Mouse (Mus musculus) stomach, embryonic 15.5 days (tissue): ENCODE measurements at regions not wholly inside any gene's neighbourhood (a gene's known extent, or its start where the extent isn't known, plus 50 kb on each side); places are given as distances from the start of the nearest gene placed in this dataset.

ENCODE experiments used
- ATAC-seq: fragments of 200-750 bp; cut with Nextera tagmentation; 2 replicates; pipeline ENCODE4 v1.8.0; 2017; ENCODE audit warnings: low read depth, moderate number of reproducible peaks, moderate TSS enrichment; ENCODE audit not compliant: insufficient read depth, low FRiP score
- H3K27ac ChIP-seq: fragments of 300-500 bp; sonication (generic); 2 replicates; pipeline ENCODE4 v1.5.1; 2015; ENCODE audit warnings: mild to moderate bottlenecking, inconsistent platforms
- H3K27me3 ChIP-seq: fragments of 300-500 bp; sonication (generic); replicated peaks from 2 replicates; pipeline ENCODE4 v1.6.1; 2015; ENCODE audit warnings: inconsistent platforms
- H3K36me3 ChIP-seq: fragments of 300-500 bp; sonication (generic); 2 replicates; pipeline ENCODE4 v1.6.1; 2015; ENCODE audit warnings: inconsistent platforms
- H3K4me1 ChIP-seq: fragments of 300-500 bp; sonication (generic); 2 replicates; pipeline ENCODE4 v1.6.1; 2015; ENCODE audit warnings: inconsistent platforms
- H3K4me2 ChIP-seq: fragments of 300-500 bp; sonication (generic); 2 replicates; pipeline ENCODE4 v1.6.1; 2015; ENCODE audit warnings: mild to moderate bottlenecking, inconsistent platforms
- H3K4me3 ChIP-seq: fragments of 300-500 bp; sonication (generic); replicated peaks from 2 replicates; pipeline ENCODE4 v1.5.1; 2015; ENCODE audit warnings: inconsistent platforms
- H3K9ac ChIP-seq: fragments of 300-500 bp; sonication (generic); 2 replicates; pipeline ENCODE4 v1.6.1; 2015; ENCODE audit warnings: inconsistent platforms
- H3K9me3 ChIP-seq: fragments of 300-500 bp; sonication (generic); 2 replicates; pipeline ENCODE4 v1.6.1; 2016; ENCODE audit warnings: inconsistent platforms
- WGBS: fragments of 180-500 bp; shearing (Covaris S2); methylation state at CpG from one replicate; pipeline ENCODE4 v1.1.7; 2015; 5-methylcytosine and 5-hydroxymethylcytosine counted together

GRCm38 (mm10) chr13:71649031-71649430, 314.5 kb downstream of the Irx1 start:
- no peak overlapping the region for H3K27ac ChIP-seq
- no peak overlapping the region for H3K4me3 ChIP-seq
- H3K4me1 ChIP-seq, result no peaks in the 10 kb centered on the region
- H3K4me2 ChIP-seq, result no peak overlapping the region
- no peaks in the 10 kb centered on the region for H3K9me3 ChIP-seq
- no peak for ATAC-seq
- H3K36me3 ChIP-seq, result no peaks in the 10 kb centered on the region
- H3K9ac ChIP-seq, result no peak overlapping the region
- 78% methylated on average over 2 of the region's 2 CpGs for WGBS
- H3K27me3 ChIP-seq, result no peaks in the 10 kb centered on the region

GRCm38 (mm10) chr13:71631447-71631846, 332.1 kb downstream of the Irx1 start:
- no peak overlapping the region for H3K4me2 ChIP-seq
- no peaks in the 10 kb centered on the region for H3K9me3 ChIP-seq
- H3K27ac ChIP-seq, result no peak overlapping the region
- no peak overlapping the region for H3K4me3 ChIP-seq
- no peaks in the 10 kb centered on the region for H3K4me1 ChIP-seq
- no peak overlapping the region for H3K9ac ChIP-seq
- H3K36me3 ChIP-seq, result no peaks in the 10 kb centered on the region
- 74% methylated on average over 2 of the region's 2 CpGs for WGBS
- no peaks in the 10 kb centered on the region for H3K27me3 ChIP-seq
- ATAC-seq, result no peak

GRCm38 (mm10) chr13:71617198-71617597, 346.3 kb downstream of the Irx1 start:
- ATAC-seq, result peak; percentile 64; the same call in 1 of the 2 replicates
- Histone ChIP-seq H3K36me3 (no peaks in the 10 kb centered on the region), H3K9ac (no peak overlapping the region), H3K4me1 (no peaks in the 10 kb centered on the region), H3K9me3 (no peaks in the 10 kb centered on the region), H3K4me2 (no peak overlapping the region), H3K27ac (no peak overlapping the region), H3K4me3 (no peak overlapping the region), H3K27me3 (no peaks in the 10 kb centered on the region)
- 26% methylated on average over 2 of the region's 2 CpGs for WGBS

GRCm38 (mm10) chr13:71612393-71613179, 350.9 kb downstream of the Irx1 start:
- Histone ChIP-seq H3K36me3 (no peaks in the 10 kb centered on the region), H3K27ac (no peak overlapping the region), H3K9me3 (no peaks in the 10 kb centered on the region), H3K4me2 (no peak overlapping the region), H3K9ac (no peak overlapping the region), H3K4me1 (no peaks in the 10 kb centered on the region), H3K4me3 (no peak overlapping the region), H3K27me3 (no peaks in the 10 kb centered on the region)
- 63% methylated on average over 7 of the region's 7 CpGs for WGBS
- ATAC-seq, result no peak

GRCm38 (mm10) chr13:71582486-71582885, 381.0 kb downstream of the Irx1 start:
- H3K4me3 ChIP-seq, result no peak overlapping the region
- no peak overlapping the region for H3K4me2 ChIP-seq
- H3K9me3 ChIP-seq, result no peaks in the 10 kb centered on the region
- no peaks in the 10 kb centered on the region for H3K27me3 ChIP-seq
- no peaks in the 10 kb centered on the region for H3K36me3 ChIP-seq
- no peaks in the 10 kb centered on the region for H3K4me1 ChIP-seq
- WGBS, result 34% methylated on average over 4 of the region's 4 CpGs
- H3K9ac ChIP-seq, result no peak overlapping the region
- no peak for ATAC-seq
- no peak overlapping the region for H3K27ac ChIP-seq

GRCm38 (mm10) chr13:71565895-71566294, 397.6 kb downstream of the Irx1 start:
- Histone ChIP-seq H3K27me3 (no peaks in the 10 kb centered on the region), H3K9ac (no peak overlapping the region), H3K9me3 (no peaks in the 10 kb centered on the region), H3K4me3 (no peak overlapping the region), H3K4me1 (no peaks in the 10 kb centered on the region), H3K4me2 (no peak overlapping the region), H3K27ac (no peak overlapping the region), H3K36me3 (no peaks in the 10 kb centered on the region)
- ATAC-seq, result no peak
- WGBS, result 61% methylated on average over 6 of the region's 6 CpGs

- Histone ChIP-seq H3K4me3 (no peak overlapping the region), H3K9me3 (no peaks in the 10 kb centered on the region), H3K27me3 (no peaks in the 10 kb centered on the region), H3K27ac (no peak overlapping the region), H3K4me1 (no peaks in the 10 kb centered on the region), H3K9ac (no peak overlapping the region), H3K4me2 (no peak overlapping the region), H3K36me3 (no peaks in the 10 kb centered on the region)
- no peak for ATAC-seq
- 81% methylated on average over 7 of the region's 7 CpGs for WGBS
Measured at GRCm38 (mm10) chr13:71565388-71565787, 398.1 kb downstream of the Irx1 start.

GRCm38 (mm10) chr13:71558477-71559215, 404.9 kb downstream of the Irx1 start:
- H3K4me1 ChIP-seq, result no peaks in the 10 kb centered on the region
- H3K36me3 ChIP-seq, result no peaks in the 10 kb centered on the region
- no peak overlapping the region for H3K4me2 ChIP-seq
- no peak overlapping the region for H3K9ac ChIP-seq
- ATAC-seq, result no peak
- WGBS, result 89% methylated on average over 14 of the region's 14 CpGs
- H3K27me3 ChIP-seq, result no peaks in the 10 kb centered on the region
- no peaks in the 10 kb centered on the region for H3K9me3 ChIP-seq
- no peak overlapping the region for H3K4me3 ChIP-seq
- no peak overlapping the region for H3K27ac ChIP-seq

- 79% methylated on average over 6 of the region's 6 CpGs for WGBS
- Histone ChIP-seq H3K9ac (no peak overlapping the region), H3K27me3 (no peaks in the 10 kb centered on the region), H3K4me1 (no peaks in the 10 kb centered on the region), H3K9me3 (no peaks in the 10 kb centered on the region), H3K4me3 (no peak overlapping the region), H3K4me2 (no peak overlapping the region), H3K36me3 (no peaks in the 10 kb centered on the region), H3K27ac (no peak overlapping the region)
- no peak for ATAC-seq
Measured at GRCm38 (mm10) chr13:71555471-71555870, 408.1 kb downstream of the Irx1 start.

GRCm38 (mm10) chr13:71550109-71550508, 413.4 kb downstream of the Irx1 start:
- no peak overlapping the region for H3K4me3 ChIP-seq
- 21% methylated on average over 1 of the region's 1 CpGs for WGBS

GRCm38 (mm10) chr13:71549206-71549831, 414.2 kb downstream of the Irx1 start:
- Histone ChIP-seq H3K36me3 (no peaks in the 10 kb centered on the region), H3K4me1 (no peaks in the 10 kb centered on the region), H3K4me2 (no peak overlapping the region), H3K27me3 (no peaks in the 10 kb centered on the region), H3K27ac (no peak overlapping the region), H3K4me3 (no peak overlapping the region), H3K9ac (no peak overlapping the region), H3K9me3 (no peaks in the 10 kb centered on the region)
- ATAC-seq, result no peak
- WGBS, result 77% methylated on average over 10 of the region's 10 CpGs

More at GRCm38 (mm10) chr13:71550109-71550508, 413.4 kb downstream of the Irx1 start:
- no peak overlapping the region for H3K4me2 ChIP-seq
- no peak for ATAC-seq
- H3K36me3 ChIP-seq, result no peaks in the 10 kb centered on the region
- no peaks in the 10 kb centered on the region for H3K27me3 ChIP-seq
- no peaks in the 10 kb centered on the region for H3K4me1 ChIP-seq
- H3K9me3 ChIP-seq, result no peaks in the 10 kb centered on the region
- H3K27ac ChIP-seq, result no peak overlapping the region
- H3K9ac ChIP-seq, result no peak overlapping the region

GRCm38 (mm10) chr13:71538226-71538625, 425.3 kb downstream of the Irx1 start:
- ATAC-seq, result no peak
- Histone ChIP-seq H3K27ac (no peak overlapping the region), H3K9ac (no peak overlapping the region), H3K27me3 (no peaks in the 10 kb centered on the region), H3K36me3 (no peaks in the 10 kb centered on the region), H3K9me3 (no peaks in the 10 kb centered on the region), H3K4me2 (no peak overlapping the region), H3K4me3 (no peak overlapping the region), H3K4me1 (no peaks in the 10 kb centered on the region)
- WGBS, result 51% methylated on average over 4 of the region's 4 CpGs
